Mouse (Mus musculus) gastrocnemius, postnatal 14 days (tissue): Measurements from ENCODE around the gene Tigar. TPM values are rescaled to one million over a fixed set of nuclear protein-coding genes. Genes with fewer than 3 reads are reported as not detected.
A peak's percentile ranks its signal among the peaks of the same experiment; 100 is the strongest.

Experiments used
- DNase-seq: peaks from one replicate; pipeline ENCODE4 v3.0.0; 2021; ENCODE audit warnings: mixed read lengths
- intact Hi-C: fragments of 180-260 bp; cut with DNase I; formaldehyde crosslinking; loops from one replicate; pipeline ENCODE4 v1.15.1; 2025; ENCODE audit warnings: low total_unique reads
- total RNA-seq, 2 experiments: library from RNA; stranded (reverse); gene quantifications; 2 replicates each; pipeline ENCODE4 v1.2.3; 2021

Gene Tigar
- total RNA-seq, 2 experiments from 2014 or later: 16.4 to 18.9 TPM

DNA sequence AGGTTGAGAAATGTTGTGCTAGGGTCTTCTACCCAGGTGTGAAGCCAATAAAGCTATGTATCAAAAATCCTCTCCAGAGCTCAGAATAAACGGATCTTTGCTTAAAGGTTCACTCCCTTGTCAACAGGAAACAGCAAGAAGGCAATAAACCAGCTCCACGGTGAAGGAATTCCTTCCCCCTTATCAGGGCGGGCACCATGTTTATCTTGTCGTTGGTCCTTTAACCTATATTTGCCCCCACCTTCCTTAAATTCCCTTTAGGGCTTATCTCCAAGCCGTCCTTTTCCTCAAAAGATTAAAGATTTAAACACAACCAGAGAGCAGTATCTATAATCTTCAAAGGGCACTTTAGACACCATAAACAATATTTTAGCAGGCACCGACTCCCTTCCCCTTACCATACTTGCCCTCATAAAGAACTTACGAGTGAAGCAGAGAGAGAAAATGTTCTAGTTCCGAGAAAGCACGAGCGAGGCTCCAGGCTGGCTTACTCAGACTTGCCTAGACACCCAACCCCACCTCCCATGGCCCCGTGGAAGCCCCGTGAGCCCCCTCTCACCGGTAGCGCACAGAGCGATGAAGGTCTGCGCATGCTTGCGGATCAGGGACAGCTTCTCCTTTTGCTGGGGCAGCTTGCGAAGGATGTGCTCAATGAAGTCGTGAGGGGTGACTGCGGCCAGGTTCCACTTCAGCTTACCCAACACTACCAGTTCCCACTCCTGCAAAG lies 36.3 kb upstream of the Tigar start:
- DNase-seq: no peak
- intact Hi-C loops: loop anchor here (5.0 to 10.0 kb wide), 2 partner anchors 179 to 302 kb away; partner anchors contain the start of gene Parp11

DNA sequence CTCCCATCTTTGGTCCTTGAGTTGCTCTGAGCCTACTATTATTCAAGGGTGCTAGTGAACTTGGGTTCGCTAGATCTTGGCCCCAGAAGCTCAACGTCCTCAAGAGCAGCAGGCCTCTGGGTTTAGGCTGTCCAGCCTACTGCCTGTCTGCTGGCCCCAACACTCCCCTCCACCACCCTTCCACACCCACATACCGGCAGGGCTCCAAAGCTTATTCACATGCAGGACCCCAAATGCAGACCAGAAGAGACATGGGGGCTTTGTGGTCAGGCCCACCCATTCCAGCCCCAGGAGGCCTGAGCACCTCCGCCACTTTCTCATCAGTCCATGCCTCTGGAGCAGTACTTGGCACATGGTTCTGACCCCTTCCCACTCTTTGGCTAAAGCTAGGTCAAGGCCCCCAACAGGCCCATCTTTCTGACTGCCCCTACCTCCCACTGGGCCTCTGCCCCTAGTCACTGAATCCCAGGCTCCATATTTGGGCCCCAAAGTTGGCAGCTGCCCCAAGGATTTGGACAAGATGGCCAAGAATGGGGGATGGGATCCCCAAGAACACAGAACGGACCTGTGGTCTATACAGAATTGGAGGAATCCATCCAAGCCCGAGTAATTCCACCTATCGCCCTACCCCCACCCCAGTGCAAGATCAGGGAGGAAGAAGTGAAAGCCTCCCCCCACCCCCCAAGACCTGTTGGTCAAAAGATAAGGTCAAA lies 34.4 kb upstream of the Tigar start:
- DNase-seq: no peak
- intact Hi-C loops: loop anchor here (10.0 kb wide), 1 partner anchor 181 kb away; no protein-coding TSS in a partner anchor

DNA sequence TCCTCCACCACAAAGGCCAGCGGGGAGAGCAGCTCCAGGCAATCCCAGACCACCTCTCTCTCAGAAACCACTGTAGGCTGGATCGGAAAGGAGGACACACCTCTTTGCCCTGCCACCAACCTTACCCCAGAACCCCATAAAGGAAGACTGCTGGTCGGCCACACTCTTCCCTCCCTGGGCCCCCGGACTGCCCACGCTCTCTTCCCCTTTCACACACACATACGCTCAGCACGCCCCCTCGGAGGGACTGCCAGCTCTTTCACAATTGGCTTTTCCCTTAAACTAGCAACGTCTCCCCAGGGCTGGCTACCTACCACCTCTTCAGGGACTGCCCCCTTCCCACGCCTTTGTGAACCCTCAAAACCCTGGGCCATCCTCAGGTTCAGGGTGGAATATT lies 33.8 kb upstream of the Tigar start:
- no peak for DNase-seq
- intact Hi-C loops: loop anchor here (10.0 kb wide), 1 partner anchor 182 kb away; no protein-coding TSS in a partner anchor

GRCm38 (mm10) chr6:127142154-127143123 lies 33.1 kb upstream of the Tigar start:
- DNase-seq: peak; percentile 31
- intact Hi-C loops: loop anchor here (10.0 kb wide), 1 partner anchor 182 kb away; no protein-coding TSS in a partner anchor

DNA sequence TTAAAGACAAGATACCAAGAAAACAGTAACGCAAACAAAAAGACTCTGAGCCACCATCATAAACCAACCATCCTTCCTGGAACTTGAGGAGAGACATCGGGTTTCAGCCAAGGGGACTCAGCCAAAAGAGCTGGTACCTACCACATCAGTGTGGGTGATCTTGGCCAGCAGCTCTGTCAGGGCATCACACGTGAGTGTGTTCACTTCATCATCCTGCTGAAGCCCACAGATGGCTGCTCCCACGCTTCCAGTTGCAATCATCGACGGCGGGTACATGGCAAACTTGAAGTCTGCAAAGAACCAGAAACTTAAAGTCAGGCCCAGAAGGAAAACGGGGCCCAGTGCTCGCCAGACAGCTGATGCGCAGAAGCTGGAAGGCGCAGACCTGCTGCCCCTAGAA lies 29.6 kb upstream of the Tigar start:
- intact Hi-C loops: no loop called here
- DNase-seq: no peak

DNA sequence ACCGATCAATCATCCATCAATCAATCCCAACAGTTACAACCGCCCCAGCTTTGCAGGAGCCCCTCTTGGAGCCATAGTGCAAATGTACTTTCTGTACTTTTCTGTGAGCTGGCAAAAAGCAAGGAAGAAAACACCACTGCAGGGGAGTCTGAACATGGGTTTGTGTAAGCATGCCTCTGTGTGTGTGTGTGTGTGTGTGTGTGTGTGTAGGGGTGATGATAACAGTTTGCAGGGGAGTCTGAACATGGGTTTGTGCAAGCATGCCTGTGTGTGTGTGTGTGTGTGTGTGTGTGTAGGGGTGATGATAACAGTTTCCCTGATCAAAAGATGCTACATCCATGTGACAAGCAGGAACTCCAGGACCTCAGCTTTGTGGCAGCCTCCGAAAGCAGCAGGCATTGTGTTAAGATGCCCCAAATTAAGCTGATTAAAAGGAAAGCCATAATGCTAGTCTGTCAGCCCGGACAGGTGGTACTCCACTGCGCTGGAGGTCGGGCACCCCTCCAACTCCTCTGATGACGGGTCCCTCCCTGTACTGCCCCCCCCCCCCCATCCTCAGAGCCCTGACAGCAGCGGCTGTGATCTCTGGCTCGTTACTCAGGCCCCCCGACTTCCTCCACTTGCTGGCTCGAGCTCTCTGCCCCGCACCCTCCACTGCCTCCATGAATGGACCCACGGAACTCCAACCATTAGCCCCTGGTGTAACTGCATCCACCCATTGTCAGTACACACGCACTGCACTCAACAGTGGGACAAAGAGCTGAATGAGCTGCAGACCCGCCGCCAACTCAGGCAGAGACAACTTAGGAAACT lies 24.3 kb upstream of the Tigar start:
- intact Hi-C loops: no loop called here
- no peak for DNase-seq

GRCm38 (mm10) chr6:127132719-127133118 lies 23.4 kb upstream of the Tigar start:
- intact Hi-C loops: no loop called here
- DNase-seq: no peak

GRCm38 (mm10) chr6:127131946-127132345 lies 22.6 kb upstream of the Tigar start:
- DNase-seq: no peak
- intact Hi-C loops: no loop called here

DNA sequence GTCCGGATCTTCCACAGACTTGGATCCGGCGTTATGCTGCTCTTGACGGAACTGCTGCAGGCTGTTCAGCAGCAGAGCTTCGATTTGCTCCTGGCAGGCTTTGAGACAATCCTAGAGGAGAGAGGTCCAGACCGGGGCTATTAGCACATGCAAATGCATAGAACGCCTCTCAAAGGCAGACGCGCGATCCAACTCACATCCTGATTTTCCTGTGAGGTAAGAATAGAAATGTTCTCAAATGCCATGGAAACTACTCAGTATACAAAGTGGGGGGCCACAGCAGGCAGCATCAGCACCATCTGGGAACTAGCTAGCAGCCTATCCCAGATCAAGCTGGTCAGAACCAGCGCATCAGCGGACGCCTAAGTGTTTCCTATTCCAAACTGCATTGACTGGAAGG lies 21.0 kb upstream of the Tigar start:
- intact Hi-C loops: no loop called here
- no peak for DNase-seq

GRCm38 (mm10) chr6:127129659-127130058 lies 20.3 kb upstream of the Tigar start:
- DNase-seq: no peak
- intact Hi-C loops: no loop called here

GRCm38 (mm10) chr6:127123506-127123905 lies 14.1 kb upstream of the Tigar start:
- DNase-seq: no peak
- intact Hi-C loops: loop anchor here (5.0 kb wide), 1 partner anchor 171 kb away; no protein-coding TSS in a partner anchor

DNA sequence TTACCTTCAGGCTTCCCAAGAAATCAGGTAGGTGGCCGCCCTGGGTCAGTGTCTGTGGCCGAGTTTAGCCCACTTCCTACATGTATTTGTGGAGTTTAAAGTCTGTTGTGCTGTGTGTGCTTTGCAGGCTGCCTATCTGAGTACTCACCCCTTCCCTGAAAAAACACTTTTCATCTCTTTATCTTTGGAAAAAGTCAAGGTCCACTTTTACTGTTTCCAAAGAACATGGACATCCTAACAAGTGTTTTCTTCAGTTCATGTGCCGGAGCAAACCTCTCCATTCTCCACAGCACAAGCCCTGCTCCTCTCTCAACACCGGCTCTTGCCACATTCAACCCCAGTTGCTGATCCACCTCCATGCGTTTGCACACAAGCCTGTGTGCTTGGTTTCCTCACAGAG lies 13.6 kb upstream of the Tigar start:
- intact Hi-C loops: loop anchor here (5.0 kb wide), 1 partner anchor 171 kb away; no protein-coding TSS in a partner anchor

DNA sequence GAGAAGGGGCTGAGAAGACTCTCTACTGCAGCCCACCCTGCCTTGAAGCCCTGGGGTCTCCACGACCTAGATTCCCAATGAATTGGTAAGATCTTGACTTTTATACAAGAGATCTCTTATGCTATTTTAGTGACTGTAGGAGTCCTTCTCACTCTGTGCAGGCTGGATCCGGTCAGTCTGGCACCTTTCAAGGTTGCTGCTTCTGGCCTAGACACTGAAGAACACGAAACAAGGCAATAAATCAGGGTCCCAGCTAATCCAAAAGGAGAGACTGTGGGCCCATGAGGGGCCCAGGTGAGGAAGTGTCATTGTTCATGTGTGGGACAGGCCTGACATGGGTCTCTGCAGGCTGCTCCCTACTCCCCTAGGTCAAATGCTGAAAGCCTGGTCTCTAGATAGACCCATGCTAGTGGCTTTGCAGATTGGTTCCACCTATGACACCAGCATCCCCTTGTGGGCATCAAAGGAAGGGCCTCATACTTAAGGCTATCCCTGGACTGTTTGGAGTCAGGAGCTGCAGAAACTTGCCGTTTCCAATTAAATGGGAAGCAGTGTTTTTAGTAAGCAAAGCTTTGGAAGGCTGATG lies 13.0 kb upstream of the Tigar start:
- intact Hi-C loops: loop anchor here (5.0 kb wide), 1 partner anchor 170 kb away; no protein-coding TSS in a partner anchor

More for the DNA sequence above, 13.6 kb upstream of the Tigar start:
- no peak for DNase-seq

GRCm38 (mm10) chr6:127114753-127115456 lies 5.5 kb upstream of the Tigar start:
- intact Hi-C loops: no loop called here
- DNase-seq: no peak

More for the DNA sequence above, 13.0 kb upstream of the Tigar start:
- DNase-seq: no peak

DNA sequence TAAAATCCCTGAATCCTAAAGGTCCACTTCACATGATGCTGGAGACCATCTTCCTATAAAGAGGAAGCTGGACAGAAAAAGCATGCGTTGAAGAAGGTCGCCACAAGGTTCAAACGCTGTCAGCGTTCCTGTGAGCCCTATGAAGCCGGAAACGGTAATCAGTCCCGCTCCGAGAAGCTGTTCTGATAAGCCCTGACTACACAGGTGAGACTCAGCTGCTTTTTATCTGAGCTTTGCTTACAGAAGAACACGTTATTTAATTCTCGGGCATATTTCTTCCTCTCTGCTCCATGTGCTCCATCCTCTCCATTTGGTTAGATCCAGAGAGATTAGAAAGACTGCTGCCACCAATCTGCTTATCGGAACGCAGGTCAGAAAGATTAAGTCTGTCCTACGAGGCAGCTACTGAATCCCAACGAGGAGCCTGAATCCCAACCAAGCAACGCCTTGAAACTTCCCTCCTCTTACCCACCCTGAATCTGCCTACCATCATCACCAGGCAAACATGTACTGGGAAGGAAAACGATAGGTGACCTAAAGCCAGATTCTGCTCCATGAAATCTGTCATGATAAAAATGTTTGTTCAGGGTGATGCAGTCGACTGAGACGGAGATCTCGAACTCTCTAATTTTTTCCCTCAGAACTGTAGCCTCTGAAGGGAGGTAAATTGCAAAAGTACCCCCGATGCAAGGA lies 843 bp downstream of the Tigar start:
- intact Hi-C loops: no loop called here
- no peak for DNase-seq

- DNase-seq: no peak
- intact Hi-C loops: no loop called here
Observed at GRCm38 (mm10) chr6:127107413-127107812, 1.9 kb downstream of the Tigar start.

DNA sequence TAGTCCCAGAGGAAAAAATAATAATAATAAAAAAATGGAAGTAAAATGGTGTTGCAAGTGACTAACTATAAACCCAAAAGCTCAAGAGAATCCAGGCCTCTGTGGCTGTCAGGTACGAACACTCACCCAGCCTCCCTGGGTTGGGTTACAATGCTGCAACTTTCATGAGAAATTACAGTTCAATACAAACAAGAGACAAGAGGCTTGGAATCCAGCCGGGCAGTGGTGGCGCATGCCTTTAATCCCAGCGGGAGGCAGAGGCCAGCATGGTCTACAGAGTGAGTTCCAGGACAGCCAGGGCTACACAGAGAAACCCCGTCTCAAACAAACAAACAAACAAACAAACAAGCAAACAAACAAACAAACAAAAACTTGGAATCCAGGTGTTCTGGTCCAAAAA lies 2.6 kb downstream of the Tigar start:
- intact Hi-C loops: no loop called here
- DNase-seq: no peak
